Mouse (Mus musculus): ENCODE measurements at regions not wholly inside any gene's neighbourhood (a gene's known extent, or its start where the extent isn't known, plus 50 kb on each side); places are given as distances from the start of the nearest gene placed in this dataset.
A peak's percentile ranks its signal among the peaks of the same experiment; 100 is the strongest.

GRCm38 (mm10) chr10:119067366-119067765 lies 172.5 kb downstream of the Cand1 start:
- Histone ChIP-seq H3K4me2 (ENCODE audit: low read depth, low read length) (no peak overlapping the region), H3K4me3 (ENCODE audit: low read length) (no peak overlapping the region), H3K27ac (ENCODE audit: low read length) (no peak overlapping the region), H3K9me3 (replicated peaks; ENCODE audit: control insufficient read depth, low read length) (no peaks in the 10 kb centered on the region), H3K9ac (ENCODE audit: low read length) (no peak overlapping the region), H3K36me3 (ENCODE audit: control insufficient read depth, insufficient read depth) (no peaks in the 10 kb centered on the region), H3K4me1 (ENCODE audit: control insufficient read depth, insufficient read depth, low read length) (peaks cover 14% of the 10 kb centered on the region), H3K27me3 (ENCODE audit: control insufficient read depth, insufficient read depth, low read length) (no peaks in the 10 kb centered on the region)
- no peak for ATAC-seq (replicated peaks; ENCODE audit: extremely low read depth, insufficient read depth, low FRiP score)
- 91% methylated on average over 8 of the region's 8 CpGs for WGBS

GRCm38 (mm10) chr10:119065974-119066373 lies 173.9 kb downstream of the Cand1 start:
- WGBS, result 15% methylated on average over 8 of the region's 8 CpGs
- peaks cover 17% of the 10 kb centered on the region for H3K4me1 ChIP-seq (ENCODE audit: control insufficient read depth, insufficient read depth, low read length)
- H3K36me3 ChIP-seq (ENCODE audit: control insufficient read depth, insufficient read depth), result no peaks in the 10 kb centered on the region
- no peaks in the 10 kb centered on the region for H3K9me3 ChIP-seq (replicated peaks; ENCODE audit: control insufficient read depth, low read length)
- no peak for ATAC-seq (replicated peaks; ENCODE audit: extremely low read depth, insufficient read depth, low FRiP score)
- H3K4me3 ChIP-seq (ENCODE audit: low read length), result no peak overlapping the region
- H3K9ac ChIP-seq (ENCODE audit: low read length), result no peak overlapping the region
- H3K27ac ChIP-seq (ENCODE audit: low read length), result peak overlapping the region; percentile 79
- H3K27me3 ChIP-seq (ENCODE audit: control insufficient read depth, insufficient read depth, low read length), result no peaks in the 10 kb centered on the region
- H3K4me2 ChIP-seq (ENCODE audit: low read depth, low read length), result peak overlapping the region; percentile 29; the same call in 1 of the 2 replicates

DNA sequence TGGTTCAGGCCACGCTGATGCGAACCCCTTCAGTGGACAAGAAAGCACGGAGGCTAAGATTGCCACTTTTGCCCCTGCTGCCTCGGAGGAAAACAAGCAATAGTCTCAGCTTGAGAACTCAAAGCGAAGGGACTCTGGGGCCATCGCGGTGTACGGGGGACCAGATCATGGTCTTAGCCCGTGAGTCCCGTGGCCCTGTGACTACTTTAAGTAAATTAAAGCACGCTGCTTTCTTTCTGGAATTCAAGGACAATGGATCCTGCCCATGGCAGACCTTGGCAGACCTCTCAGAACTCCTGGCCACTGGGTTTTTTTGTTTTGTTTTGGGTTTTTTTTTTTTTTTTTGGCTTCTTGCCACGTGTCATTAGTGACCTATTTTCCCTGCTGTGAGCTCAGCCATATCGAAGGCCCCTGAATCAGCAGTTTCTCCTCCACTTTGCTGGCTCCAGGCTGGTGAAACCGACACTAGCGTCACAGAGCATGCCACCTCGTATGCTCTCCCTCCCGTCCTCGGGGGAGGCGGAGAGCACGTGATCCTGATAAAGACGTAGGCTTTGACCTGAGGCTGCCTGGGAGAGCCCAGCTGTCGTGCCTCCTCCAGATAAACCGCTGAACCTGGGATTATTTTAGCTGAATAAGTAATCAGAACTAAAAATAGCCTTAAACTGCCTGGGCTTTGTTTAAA lies 174.6 kb downstream of the Cand1 start:
- ATAC-seq (replicated peaks; ENCODE audit: extremely low read depth, insufficient read depth, low FRiP score), result peak; percentile 95
- H3K36me3 ChIP-seq (ENCODE audit: control insufficient read depth, insufficient read depth), result no peaks in the 10 kb centered on the region
- peak overlapping the region; percentile 29; the same call in 1 of the 2 replicates for H3K4me2 ChIP-seq (ENCODE audit: low read depth, low read length)
- H3K27me3 ChIP-seq (ENCODE audit: control insufficient read depth, insufficient read depth, low read length), result no peaks in the 10 kb centered on the region
- H3K9me3 ChIP-seq (replicated peaks; ENCODE audit: control insufficient read depth, low read length), result no peaks in the 10 kb centered on the region
- peaks cover 17% of the 10 kb centered on the region for H3K4me1 ChIP-seq (ENCODE audit: control insufficient read depth, insufficient read depth, low read length)
- H3K4me3 ChIP-seq (ENCODE audit: low read length), result no peak overlapping the region
- 39% methylated on average over 23 of the region's 23 CpGs for WGBS
- H3K27ac ChIP-seq (ENCODE audit: low read length), result peak overlapping the region; percentile 49
- H3K9ac ChIP-seq (ENCODE audit: low read length), result peak overlapping the region; percentile 54

DNA sequence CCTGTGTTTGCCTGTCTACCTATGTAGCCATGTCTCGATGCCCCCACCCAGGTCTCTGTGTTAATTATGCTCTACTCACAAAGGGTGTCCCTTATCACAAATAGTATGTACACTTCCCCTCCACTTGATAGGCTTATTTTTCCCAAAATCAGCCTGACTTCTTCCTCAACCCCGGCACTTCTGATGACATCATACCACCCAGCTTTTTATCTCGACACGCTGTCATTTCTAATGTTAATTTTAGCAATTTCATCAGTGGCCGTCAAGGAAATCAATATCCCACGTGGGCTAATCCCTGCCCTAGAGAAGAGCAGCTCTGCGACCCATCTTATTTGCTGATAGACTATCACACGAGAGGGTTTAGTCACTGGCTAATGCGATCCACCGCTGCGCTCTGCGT lies 175.6 kb downstream of the Cand1 start:
- no peaks in the 10 kb centered on the region for H3K9me3 ChIP-seq (replicated peaks; ENCODE audit: control insufficient read depth, low read length)
- H3K9ac ChIP-seq (ENCODE audit: low read length), result no peak overlapping the region
- no peak for ATAC-seq (replicated peaks; ENCODE audit: extremely low read depth, insufficient read depth, low FRiP score)
- no peaks in the 10 kb centered on the region for H3K27me3 ChIP-seq (ENCODE audit: control insufficient read depth, insufficient read depth, low read length)
- H3K4me2 ChIP-seq (ENCODE audit: low read depth, low read length), result no peak overlapping the region
- H3K36me3 ChIP-seq (ENCODE audit: control insufficient read depth, insufficient read depth), result no peaks in the 10 kb centered on the region
- no peak overlapping the region for H3K4me3 ChIP-seq (ENCODE audit: low read length)
- H3K27ac ChIP-seq (ENCODE audit: low read length), result no peak overlapping the region
- peaks cover 17% of the 10 kb centered on the region for H3K4me1 ChIP-seq (ENCODE audit: control insufficient read depth, insufficient read depth, low read length)
- WGBS, result 68% methylated on average over 12 of the region's 12 CpGs

GRCm38 (mm10) chr10:119063209-119063699 lies 176.6 kb downstream of the Cand1 start:
- no peaks in the 10 kb centered on the region for H3K9me3 ChIP-seq (replicated peaks; ENCODE audit: control insufficient read depth, low read length)
- H3K4me2 ChIP-seq (ENCODE audit: low read depth, low read length), result no peak overlapping the region
- H3K4me1 ChIP-seq (ENCODE audit: control insufficient read depth, insufficient read depth, low read length), result peaks cover 17% of the 10 kb centered on the region
- no peaks in the 10 kb centered on the region for H3K36me3 ChIP-seq (ENCODE audit: control insufficient read depth, insufficient read depth)
- no peaks in the 10 kb centered on the region for H3K27me3 ChIP-seq (ENCODE audit: control insufficient read depth, insufficient read depth, low read length)
- ATAC-seq (replicated peaks; ENCODE audit: extremely low read depth, insufficient read depth, low FRiP score), result no peak
- no peak overlapping the region for H3K27ac ChIP-seq (ENCODE audit: low read length)
- no peak overlapping the region for H3K9ac ChIP-seq (ENCODE audit: low read length)
- 51% methylated on average over 14 of the region's 14 CpGs for WGBS
- no peak overlapping the region for H3K4me3 ChIP-seq (ENCODE audit: low read length)

DNA sequence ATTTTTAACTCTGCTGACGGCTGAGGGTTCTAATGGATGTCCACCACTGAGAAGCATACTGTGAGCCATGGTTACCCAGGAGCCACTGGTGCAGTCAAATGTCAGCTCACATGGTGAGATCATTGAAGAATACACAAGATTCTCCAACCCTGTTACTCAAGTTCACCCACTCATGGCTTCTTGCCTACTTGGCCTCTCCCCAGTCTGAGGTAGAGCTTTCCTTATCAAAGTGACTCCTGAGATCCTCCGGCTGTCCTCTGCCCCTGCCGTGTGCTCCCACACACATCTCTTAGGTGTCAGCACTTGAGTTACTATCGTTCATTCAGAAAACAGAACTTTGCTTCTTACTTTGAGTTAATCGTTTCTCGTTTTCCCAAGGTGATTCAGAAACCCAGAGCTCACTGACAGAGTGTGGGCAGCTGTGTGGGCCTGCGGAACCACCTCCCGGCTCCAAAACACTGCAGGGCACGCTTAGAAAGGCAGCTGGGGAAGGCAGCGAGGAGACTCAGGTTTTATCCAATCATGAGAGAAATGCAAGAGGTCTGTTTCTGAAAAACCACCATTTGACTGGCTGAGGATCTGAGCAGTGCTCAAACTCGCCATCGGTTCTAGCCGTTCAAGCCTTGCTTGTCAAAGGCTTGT lies 177.8 kb downstream of the Cand1 start:
- H3K4me3 ChIP-seq (ENCODE audit: low read length), result no peak overlapping the region
- no peaks in the 10 kb centered on the region for H3K36me3 ChIP-seq (ENCODE audit: control insufficient read depth, insufficient read depth)
- no peak for ATAC-seq (replicated peaks; ENCODE audit: extremely low read depth, insufficient read depth, low FRiP score)
- H3K27me3 ChIP-seq (ENCODE audit: control insufficient read depth, insufficient read depth, low read length), result no peaks in the 10 kb centered on the region
- H3K9me3 ChIP-seq (replicated peaks; ENCODE audit: control insufficient read depth, low read length), result no peaks in the 10 kb centered on the region
- H3K4me1 ChIP-seq (ENCODE audit: control insufficient read depth, insufficient read depth, low read length), result peaks cover 17% of the 10 kb centered on the region
- 61% methylated on average over 13 of the region's 13 CpGs for WGBS
- H3K9ac ChIP-seq (ENCODE audit: low read length), result no peak overlapping the region
- H3K27ac ChIP-seq (ENCODE audit: low read length), result no peak overlapping the region
- H3K4me2 ChIP-seq (ENCODE audit: low read depth, low read length), result no peak overlapping the region

DNA sequence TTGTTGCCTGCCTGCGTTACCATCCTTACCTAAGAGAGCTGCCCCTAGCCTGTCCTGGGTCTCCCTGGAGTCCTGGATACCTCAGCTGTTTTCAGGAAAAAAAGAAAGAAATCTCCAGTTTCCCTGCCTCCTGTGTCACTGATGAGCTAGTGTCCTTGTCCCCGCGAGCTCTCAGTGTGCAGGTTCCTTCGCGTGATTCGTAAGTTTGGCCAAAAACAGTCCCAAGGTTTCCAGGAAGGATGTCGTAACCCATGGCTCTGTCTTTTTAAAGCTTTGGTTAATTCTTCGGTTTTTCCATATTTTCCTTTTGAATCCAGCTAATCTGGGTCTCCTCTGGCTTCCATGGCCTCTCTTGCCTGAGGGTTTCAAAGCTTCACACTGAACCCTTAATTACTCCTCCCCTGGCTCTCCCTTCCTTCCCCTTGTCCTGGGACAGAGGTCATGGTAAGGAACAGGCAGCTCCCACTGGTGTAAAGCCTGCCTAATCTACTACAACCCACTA lies 178.5 kb downstream of the Cand1 start:
- Histone ChIP-seq H3K9me3 (replicated peaks; ENCODE audit: control insufficient read depth, low read length) (no peaks in the 10 kb centered on the region), H3K36me3 (ENCODE audit: control insufficient read depth, insufficient read depth) (no peaks in the 10 kb centered on the region), H3K9ac (ENCODE audit: low read length) (no peak overlapping the region), H3K4me3 (ENCODE audit: low read length) (no peak overlapping the region), H3K27ac (ENCODE audit: low read length) (no peak overlapping the region), H3K27me3 (ENCODE audit: control insufficient read depth, insufficient read depth, low read length) (no peaks in the 10 kb centered on the region), H3K4me1 (ENCODE audit: control insufficient read depth, insufficient read depth, low read length) (peaks cover 17% of the 10 kb centered on the region), H3K4me2 (ENCODE audit: low read depth, low read length) (no peak overlapping the region)
- WGBS, result 86% methylated on average over 8 of the region's 8 CpGs
- ATAC-seq (replicated peaks; ENCODE audit: extremely low read depth, insufficient read depth, low FRiP score), result no peak

DNA sequence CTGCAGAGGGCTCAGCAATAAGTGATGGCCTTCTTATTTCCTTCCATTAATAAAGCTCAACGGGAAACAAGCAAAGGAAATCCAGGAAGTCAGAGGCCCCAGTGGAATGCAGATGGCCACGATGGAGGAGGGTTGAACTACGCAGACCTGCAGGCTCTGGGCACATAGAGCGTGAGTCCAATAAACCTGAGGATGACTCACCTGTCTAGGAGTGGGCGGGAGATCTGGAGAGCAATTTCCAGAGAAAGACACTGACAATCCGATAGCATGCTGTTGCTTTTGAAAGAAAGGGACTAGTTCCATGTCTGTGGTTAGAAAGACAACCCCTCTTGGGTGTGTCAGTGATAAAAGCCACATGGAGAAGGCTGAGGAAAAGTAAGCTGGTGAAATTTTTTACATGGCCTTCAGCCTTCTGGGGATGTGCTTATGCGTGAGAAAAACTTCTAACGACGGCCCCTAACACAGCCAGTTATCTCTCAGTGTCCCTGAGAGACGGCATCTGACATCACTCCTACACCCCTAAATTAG lies 181.3 kb downstream of the Cand1 start:
- Histone ChIP-seq H3K9me3 (replicated peaks; ENCODE audit: control insufficient read depth, low read length) (no peaks in the 10 kb centered on the region), H3K4me3 (ENCODE audit: low read length) (no peak overlapping the region), H3K27me3 (ENCODE audit: control insufficient read depth, insufficient read depth, low read length) (no peaks in the 10 kb centered on the region), H3K36me3 (ENCODE audit: control insufficient read depth, insufficient read depth) (no peaks in the 10 kb centered on the region), H3K27ac (ENCODE audit: low read length) (no peak overlapping the region), H3K4me2 (ENCODE audit: low read depth, low read length) (no peak overlapping the region), H3K9ac (ENCODE audit: low read length) (no peak overlapping the region), H3K4me1 (ENCODE audit: control insufficient read depth, insufficient read depth, low read length) (peaks cover 14% of the 10 kb centered on the region)
- 71% methylated on average over 10 of the region's 10 CpGs for WGBS
- ATAC-seq (replicated peaks; ENCODE audit: extremely low read depth, insufficient read depth, low FRiP score), result no peak

- 68% methylated on average over 13 of the region's 13 CpGs for WGBS
- H3K4me2 ChIP-seq (ENCODE audit: low read depth, low read length), result no peak overlapping the region
Measured at GRCm38 (mm10) chr10:119055199-119055785, 184.6 kb downstream of the Cand1 start.

More at GRCm38 (mm10) chr10:119055199-119055785, 184.6 kb downstream of the Cand1 start:
- Histone ChIP-seq H3K9ac (ENCODE audit: low read length) (no peak overlapping the region), H3K27ac (ENCODE audit: low read length) (no peak overlapping the region), H3K9me3 (replicated peaks; ENCODE audit: control insufficient read depth, low read length) (no peaks in the 10 kb centered on the region), H3K36me3 (ENCODE audit: control insufficient read depth, insufficient read depth) (no peaks in the 10 kb centered on the region), H3K27me3 (ENCODE audit: control insufficient read depth, insufficient read depth, low read length) (no peaks in the 10 kb centered on the region), H3K4me1 (ENCODE audit: control insufficient read depth, insufficient read depth, low read length) (peaks cover 15% of the 10 kb centered on the region), H3K4me3 (ENCODE audit: low read length) (no peak overlapping the region)
- no peak for ATAC-seq (replicated peaks; ENCODE audit: extremely low read depth, insufficient read depth, low FRiP score)

Measured in heart, embryonic 16.5 days (tissue).